In genomic region chr1:125663104-125663503, GRCm38 (mm10) we compare ENCODE assay signal across 10 mouse cellular contexts. TPM values are rescaled to one million over a fixed set of nuclear protein-coding genes. Genes with fewer than 3 reads are reported as not detected.
DNase-seq lines count a peak whose midpoint lies in the region; ATAC-seq and TF ChIP-seq lines count a peak whose summit lies in the region.
"Had no signal": no experiment of that assay in that cellular context is flagged by ENCODE, and none has a peak within 500 bp of the region (broad histone marks: within the 10 kb centered on the region; RNA-seq: fewer than 3 reads in every experiment).

No protein-coding gene starts in this region.

- no peak overlapping the region for H3K27ac ChIP-seq in midbrain, embryonic 13.5 days
- H3K27ac ChIP-seq: layer of hippocampus, adult 2 months; stomach, embryonic 15.5 days had no signal

- intact Hi-C loops in left cerebral cortex, postnatal 4 days (cut with DNase I) = no loop called here
- intact Hi-C loops in left cerebral cortex, postnatal 36 days (cut with DNase I) = no loop called here

- H3K9me3 ChIP-seq in G1E (replicated peaks) = peaks cover 6% of the 10 kb centered on the region
- no peaks in the 10 kb centered on the region for H3K9me3 ChIP-seq in midbrain, embryonic 13.5 days
- H3K9me3 ChIP-seq: stomach, embryonic 15.5 days had no signal

- no peaks in the 10 kb centered on the region for H3K36me3 ChIP-seq in G1E (replicated peaks)
- H3K36me3 ChIP-seq in midbrain, embryonic 13.5 days = no peaks in the 10 kb centered on the region
- H3K36me3 ChIP-seq: stomach, embryonic 15.5 days had no signal

- no peaks in the 10 kb centered on the region for H3K4me1 ChIP-seq in G1E (ENCODE audit: insufficient read depth, low read depth, low read length)
- H3K4me1 ChIP-seq in midbrain, embryonic 13.5 days (replicated peaks) = no peaks in the 10 kb centered on the region
- H3K4me1 ChIP-seq: stomach, embryonic 15.5 days had no signal

- no peak overlapping the region for H3K9ac ChIP-seq in midbrain, embryonic 13.5 days (replicated peaks)
- H3K9ac ChIP-seq: stomach, embryonic 15.5 days had no signal

- no peak for TF ChIP-seq CTCF in G1E (IDR thresholded peaks at IDR 0.05; ENCODE audit: low read depth, low read length)

- H3K27me3 ChIP-seq in G1E (ENCODE audit: insufficient read depth, low read length) = no peaks in the 10 kb centered on the region
- no peaks in the 10 kb centered on the region for H3K27me3 ChIP-seq in midbrain, embryonic 13.5 days
- H3K27me3 ChIP-seq: stomach, embryonic 15.5 days had no signal

- H3K4me3 ChIP-seq in G1E (ENCODE audit: low read depth, low read length) = no peak overlapping the region
- no peak overlapping the region for H3K4me3 ChIP-seq in midbrain, embryonic 13.5 days (replicated peaks)
- H3K4me3 ChIP-seq: layer of hippocampus, adult 2 months; stomach, embryonic 15.5 days had no signal

- H3K4me2 ChIP-seq in midbrain, embryonic 13.5 days (replicated peaks) = no peak overlapping the region
- H3K4me2 ChIP-seq: stomach, embryonic 15.5 days had no signal

- no peak for DNase-seq in G1E (ENCODE audit: low spot score)
- DNase-seq in kidney, adult 9 months = peak; percentile 31
- peak; percentile 68 for DNase-seq in lung, postnatal 14 days
- DNase-seq in left cerebral cortex, postnatal 4 days = no peak
- DNase-seq in thymus, postnatal 10 days (ENCODE audit: low spot score in 2 of 2) = no peak
- no peak for DNase-seq in left cerebral cortex, postnatal 36 days (ENCODE audit: low spot score in 2 of 2)

- ATAC-seq in G1E (ENCODE audit: extremely low read depth, insufficient number of reproducible peaks, low FRiP score, poor library complexity, severe bottlenecking) = peak; percentile 41
- ATAC-seq in granulocyte monocyte progenitor cell, adult 5-6 weeks (replicated peaks; ENCODE audit: poor library complexity, severe bottlenecking) = peak; percentile 81
- no peak for ATAC-seq in midbrain, embryonic 13.5 days

- WGBS in midbrain, embryonic 13.5 days = 79% methylated on average over 4 of the region's 4 CpGs

RNA-seq across cellular contexts. Expression of gene Gpr39, which starts 13.7 kb away (rescaled TPM):
- total RNA-seq in G1E (2014; fragmentation: Nextera tagmentation) (not detected in 2 replicates), G1E (2017) (0.06 and 0.22 TPM in 2 replicates)
- not detected in 2 replicates for polyA plus RNA-seq in G1E (2012)
- not detected in 2 replicates for total RNA-seq in granulocyte monocyte progenitor cell, adult 5-6 weeks (2014; fragmentation: Nextera tagmentation)
- total RNA-seq in granulocyte monocyte progenitor cell, adult 5-6 weeks (2017) = 0.04 TPM in 1 of 2 replicates, not detected in the other
- polyA plus RNA-seq in midbrain, embryonic 13.5 days (2015; fragmentation: Nextera tagmentation; extraction: Ambion mirVana) = not detected in 2 replicates
- not detected for total RNA-seq in left cerebral cortex, postnatal 4 days (2021)
- not detected for total RNA-seq in left cerebral cortex, postnatal 36 days (2021)

Comparison
In these comparisons a context has a peak if more than half of its experiments do, and no peak if none do; other contexts are left out.
1. DNase-seq: peak in kidney, adult 9 months (single experiment) and lung, postnatal 14 days (single experiment); none in G1E (single experiment), left cerebral cortex, postnatal 4 days (single experiment), thymus, postnatal 10 days (0 of 2) and left cerebral cortex, postnatal 36 days (0 of 2).